Mouse (Mus musculus) lung, postnatal 0 days (tissue): ENCODE measurements around the gene Sp140. TPM values are rescaled to one million over a fixed set of nuclear protein-coding genes. Genes with fewer than 3 reads are reported as not detected.
"Not testable (repeated sequence)": the region's sequence is repeated elsewhere in the genome, so short reads cannot be mapped to it uniquely, and the experiment has no call there.

Experiments
- ATAC-seq: fragments of 200-750 bp; cut with Nextera tagmentation; 2 replicates; pipeline ENCODE4 v1.8.0; 2017; ENCODE audit warnings: moderate library complexity
- DNase-seq: peaks from one replicate; pipeline ENCODE4 v3.0.0-alpha.2; 2016; ENCODE audit warnings: low spot score
- H3K27ac ChIP-seq: fragments of 300-500 bp; sonication (generic); 2 replicates; pipeline ENCODE4 v1.5.1; 2014; ENCODE audit warnings: antibody characterized with exemption, mild to moderate bottlenecking, low read length, mixed read lengths
- H3K27me3 ChIP-seq: fragments of 300-500 bp; sonication (generic); replicated peaks from 2 replicates; pipeline ENCODE4 v1.6.1; 2014; ENCODE audit warnings: low read length, mixed read lengths; ENCODE audit not compliant: insufficient read depth
- H3K36me3 ChIP-seq: fragments of 300-500 bp; sonication (generic); 2 replicates; pipeline ENCODE4 v1.6.1; 2014; ENCODE audit warnings: low read length, mixed read lengths; ENCODE audit not compliant: insufficient read depth
- H3K4me1 ChIP-seq: fragments of 300-500 bp; sonication (generic); 2 replicates; pipeline ENCODE4 v1.6.1; 2014; ENCODE audit warnings: antibody characterized with exemption, low read depth, low read length, mixed read lengths; ENCODE audit not compliant: insufficient read depth
- H3K4me2 ChIP-seq: fragments of 300-500 bp; sonication (generic); replicated peaks from 2 replicates; pipeline ENCODE4 v1.6.1; 2014; ENCODE audit warnings: low read depth, mild to moderate bottlenecking, low read length, moderate library complexity, mixed read lengths
- H3K4me3 ChIP-seq: fragments of 300-500 bp; sonication (generic); 2 replicates; pipeline ENCODE4 v1.5.1; 2014; ENCODE audit warnings: low read depth, low read length
- H3K9ac ChIP-seq: fragments of 300-500 bp; sonication (generic); replicated peaks from 2 replicates; pipeline ENCODE4 v1.6.1; 2014; ENCODE audit warnings: low read depth, mild to moderate bottlenecking
- H3K9me3 ChIP-seq: fragments of 300-500 bp; sonication (generic); 2 replicates; pipeline ENCODE4 v1.6.1; 2016; ENCODE audit warnings: low read length, mixed read lengths
- WGBS: fragments of 180-500 bp; shearing (Covaris S2); extraction: QIAGEN DNeasy Blood & Tissue Kit; methylation state at CpG from one replicate; pipeline ENCODE4 v1.1.7; 2014; 5-methylcytosine and 5-hydroxymethylcytosine counted together
- polyA plus RNA-seq: library from polyadenylated mRNA; unstranded; fragments of >200 nt; fragmentation: Nextera tagmentation; extraction: Ambion mirVana; gene quantifications from 2 replicates; pipeline ENCODE4 v1.2.1, GENCODE M21; 2015

Sp140 gene
- polyA plus RNA-seq, result 6.2 and 7.2 TPM in 2 replicates

- H3K27ac ChIP-seq, H3K4me3 ChIP-seq, ATAC-seq, H3K36me3 ChIP-seq, DNase-seq, H3K9ac ChIP-seq, H3K27me3 ChIP-seq, H3K9me3 ChIP-seq, H3K4me1 ChIP-seq: not testable (repeated sequence)
- peak within 1 kb of the TSS; percentile 36; the same call in 1 of the 2 replicates for H3K4me2 ChIP-seq
- no CpG with 5 or more reads among the region's 5 CpGs for WGBS
Observed at GRCm38 (mm10) chr1:85600078-85600477, at the start of gene Sp140. TSS of gene Sp140 (plus strand) at chr1:85600378.

GRCm38 (mm10) chr1:85555261-85555660 is 44.9 kb upstream of the Sp140 start:
- H3K36me3 ChIP-seq, H3K9ac ChIP-seq, H3K4me1 ChIP-seq, H3K27ac ChIP-seq, H3K4me3 ChIP-seq, ATAC-seq, DNase-seq, H3K9me3 ChIP-seq, H3K4me2 ChIP-seq, H3K27me3 ChIP-seq: not testable (repeated sequence)
- 75% methylated on average over 4 of the region's 4 CpGs for WGBS

GRCm38 (mm10) chr1:85573554-85573953 is 26.6 kb upstream of the Sp140 start:
- H3K27me3 ChIP-seq, H3K27ac ChIP-seq, H3K4me3 ChIP-seq, H3K4me2 ChIP-seq, H3K36me3 ChIP-seq, H3K4me1 ChIP-seq, H3K9ac ChIP-seq, H3K9me3 ChIP-seq, ATAC-seq: not testable (repeated sequence)
- WGBS, result 51% methylated on average over 4 of the region's 4 CpGs
- peak; percentile 3 for DNase-seq

GRCm38 (mm10) chr1:85575376-85575775 is 24.8 kb upstream of the Sp140 start, which contains the start of gene G530012D18Rik:
TSS of gene G530012D18Rik (plus strand) at chr1:85575676.
- H3K4me2 ChIP-seq, H3K9me3 ChIP-seq, H3K27ac ChIP-seq, H3K27me3 ChIP-seq, H3K36me3 ChIP-seq, H3K4me1 ChIP-seq, H3K4me3 ChIP-seq, H3K9ac ChIP-seq, ATAC-seq, DNase-seq: not testable (repeated sequence)
- 67% methylated on average over 1 of the region's 3 CpGs for WGBS

- 37% methylated on average over 2 of the region's 3 CpGs for WGBS
- not testable (repeated sequence) for H3K4me3 ChIP-seq, H3K9me3 ChIP-seq, H3K27ac ChIP-seq, DNase-seq, H3K27me3 ChIP-seq, H3K9ac ChIP-seq, H3K4me1 ChIP-seq, H3K36me3 ChIP-seq, ATAC-seq, H3K4me2 ChIP-seq
Observed at GRCm38 (mm10) chr1:85578372-85579010, 21.7 kb upstream of the Sp140 start.

- not testable (repeated sequence) for H3K27me3 ChIP-seq, H3K4me2 ChIP-seq, H3K9me3 ChIP-seq, H3K36me3 ChIP-seq, H3K4me1 ChIP-seq, H3K27ac ChIP-seq, H3K9ac ChIP-seq, H3K4me3 ChIP-seq, ATAC-seq
- peak; percentile 1 for DNase-seq
- 54% methylated on average over 6 of the region's 7 CpGs for WGBS
Observed at GRCm38 (mm10) chr1:85579199-85580147, 20.7 kb upstream of the Sp140 start.

GRCm38 (mm10) chr1:85580148-85580534 is 20.0 kb upstream of the Sp140 start:
- not testable (repeated sequence) for H3K4me3 ChIP-seq, DNase-seq, H3K27me3 ChIP-seq, H3K36me3 ChIP-seq, H3K9ac ChIP-seq, H3K4me2 ChIP-seq, H3K9me3 ChIP-seq, H3K4me1 ChIP-seq, ATAC-seq, H3K27ac ChIP-seq
- WGBS, result 69% methylated on average over 2 of the region's 4 CpGs

GRCm38 (mm10) chr1:85580578-85580977 is 19.6 kb upstream of the Sp140 start:
- H3K36me3 ChIP-seq, H3K4me3 ChIP-seq: not testable (repeated sequence)
- WGBS, result 72% methylated on average over 3 of the region's 3 CpGs

More at GRCm38 (mm10) chr1:85580578-85580977, 19.6 kb upstream of the Sp140 start:
- not testable (repeated sequence) for H3K27ac ChIP-seq, H3K9ac ChIP-seq, H3K4me2 ChIP-seq, DNase-seq, ATAC-seq, H3K27me3 ChIP-seq, H3K4me1 ChIP-seq, H3K9me3 ChIP-seq
